Mouse (Mus musculus): ENCODE data around the gene Gm49027.

The Gm49027 gene

GRCm38 (mm10) chr5:123510160-123510559 lies 15.1 kb downstream of the Gm49027 start, which contains the start of gene B3gnt4:
TSS of gene B3gnt4 (plus strand) at chr5:123510460.
- in situ Hi-C loops (cut with MboI; ENCODE audit: low pct_unique_long_range_greater_than_20kb in 1 of 2, low sequenced_read_pairs in 2 of 2, unreplicated experiment in 1 of 2), result no loop called here

GRCm38 (mm10) chr5:123508921-123509320 lies 16.4 kb downstream of the Gm49027 start:
- in situ Hi-C loops (cut with MboI; ENCODE audit: low pct_unique_long_range_greater_than_20kb in 1 of 2, low sequenced_read_pairs in 2 of 2, unreplicated experiment in 1 of 2), result no loop called here

GRCm38 (mm10) chr5:123507936-123508723 lies 17.2 kb downstream of the Gm49027 start:
- in situ Hi-C loops (cut with MboI; ENCODE audit: low pct_unique_long_range_greater_than_20kb in 1 of 2, low sequenced_read_pairs in 2 of 2, unreplicated experiment in 1 of 2), result no loop called here

GRCm38 (mm10) chr5:123501973-123502372 lies 23.3 kb downstream of the Gm49027 start:
- in situ Hi-C loops (cut with MboI; ENCODE audit: low pct_unique_long_range_greater_than_20kb in 1 of 2, low sequenced_read_pairs in 2 of 2, unreplicated experiment in 1 of 2), result no loop called here

GRCm38 (mm10) chr5:123499717-123500116 lies 25.6 kb downstream of the Gm49027 start:
- in situ Hi-C loops (cut with MboI; ENCODE audit: low pct_unique_long_range_greater_than_20kb in 1 of 2, low sequenced_read_pairs in 2 of 2, unreplicated experiment in 1 of 2), result no loop called here

GRCm38 (mm10) chr5:123489935-123490334 lies 35.4 kb downstream of the Gm49027 start:
- in situ Hi-C loops (cut with MboI; ENCODE audit: low pct_unique_long_range_greater_than_20kb in 1 of 2, low sequenced_read_pairs in 2 of 2, unreplicated experiment in 1 of 2), result no loop called here

- in situ Hi-C loops (cut with MboI; ENCODE audit: low pct_unique_long_range_greater_than_20kb in 1 of 2, low sequenced_read_pairs in 2 of 2, unreplicated experiment in 1 of 2), result no loop called here
Measured at GRCm38 (mm10) chr5:123489112-123489785, 36.0 kb downstream of the Gm49027 start, which contains the start of the genes Lrrc43 and Il31. TSS of gene Lrrc43 (plus strand) at chr5:123489305. TSS of gene Il31 (minus strand) at chr5:123489489.

- in situ Hi-C loops (cut with MboI; ENCODE audit: low pct_unique_long_range_greater_than_20kb in 1 of 2, low sequenced_read_pairs in 2 of 2, unreplicated experiment in 1 of 2), result no loop called here
Measured at GRCm38 (mm10) chr5:123487659-123488395, 37.5 kb downstream of the Gm49027 start.

GRCm38 (mm10) chr5:123473817-123474216 lies 51.5 kb downstream of the Gm49027 start:
- in situ Hi-C loops (cut with MboI; ENCODE audit: low pct_unique_long_range_greater_than_20kb in 1 of 2, low sequenced_read_pairs in 2 of 2, unreplicated experiment in 1 of 2), result no loop called here

GRCm38 (mm10) chr5:123470784-123471400 lies 54.4 kb downstream of the Gm49027 start:
- in situ Hi-C loops (cut with MboI; ENCODE audit: low pct_unique_long_range_greater_than_20kb in 1 of 2, low sequenced_read_pairs in 2 of 2, unreplicated experiment in 1 of 2), result no loop called here

GRCm38 (mm10) chr5:123464638-123465037 lies 60.6 kb downstream of the Gm49027 start:
- in situ Hi-C loops (cut with MboI; ENCODE audit: low pct_unique_long_range_greater_than_20kb in 1 of 2, low sequenced_read_pairs in 2 of 2, unreplicated experiment in 1 of 2), result no loop called here

Data from mouse embryonic stem cell (cell line).